In genomic region chr9:61293223-61293985, GRCm38 (mm10) we compare ENCODE assay signal across 13 mouse cellular contexts.
A peak's percentile ranks its signal among the peaks of the same experiment; 100 is the strongest.
DNase-seq lines count a peak whose midpoint lies in the region; ATAC-seq and TF ChIP-seq lines count a peak whose summit lies in the region.
"Had no signal": no experiment of that assay in that cellular context is flagged by ENCODE, and none has a peak within 500 bp of the region (broad histone marks: within the 10 kb centered on the region; RNA-seq: fewer than 3 reads in every experiment).

No protein-coding gene starts in this region.

- intact Hi-C loops in left cerebral cortex, postnatal 14 days (cut with DNase I), result no loop called here

- peaks cover 19% of the 10 kb centered on the region for H3K4me1 ChIP-seq in cerebellum, adult 2 months (ENCODE audit: control insufficient read depth, insufficient read depth, low read length)
- peaks cover 12% of the 10 kb centered on the region for H3K4me1 ChIP-seq in forebrain, embryonic 16.5 days (replicated peaks; ENCODE audit: control insufficient read depth, insufficient read depth, low read length)
- peaks cover 17% of the 10 kb centered on the region for H3K4me1 ChIP-seq in midbrain, embryonic 14.5 days (ENCODE audit: control insufficient read depth, insufficient read depth, low read length)

- H3K4me3 ChIP-seq in cerebellum, adult 2 months (replicated peaks; ENCODE audit: insufficient read depth, low read depth, low read length), result peak overlapping the region; percentile 0
- H3K4me3 ChIP-seq in forebrain, embryonic 16.5 days (replicated peaks; ENCODE audit: low read length), result no peak overlapping the region
- no peak overlapping the region for H3K4me3 ChIP-seq in midbrain, embryonic 14.5 days (replicated peaks; ENCODE audit: low read depth, low read length)
- H3K4me3 ChIP-seq: embryonic facial prominence, embryonic 15.5 days; intestine, embryonic 15.5 days; left cerebral cortex, adult 2 months had no signal

- peak overlapping the region; percentile 18; the same call in 1 of the 2 replicates for H3K27ac ChIP-seq in cerebellum, adult 2 months (ENCODE audit: insufficient read depth, low read length)
- no peak overlapping the region for H3K27ac ChIP-seq in forebrain, embryonic 16.5 days (ENCODE audit: low read length)
- no peak overlapping the region for H3K27ac ChIP-seq in midbrain, embryonic 14.5 days (replicated peaks; ENCODE audit: low read depth, low read length)
- H3K27ac ChIP-seq: embryonic facial prominence, embryonic 15.5 days; intestine, embryonic 15.5 days; left cerebral cortex, adult 2 months had no signal

- no peaks in the 10 kb centered on the region for H3K9me3 ChIP-seq in forebrain, embryonic 16.5 days (ENCODE audit: control insufficient read depth, low read length)
- no peaks in the 10 kb centered on the region for H3K9me3 ChIP-seq in midbrain, embryonic 14.5 days (ENCODE audit: control insufficient read depth, low read length)
- H3K9me3 ChIP-seq: embryonic facial prominence, embryonic 15.5 days; intestine, embryonic 15.5 days had no signal

- no peaks in the 10 kb centered on the region for H3K36me3 ChIP-seq in forebrain, embryonic 16.5 days (ENCODE audit: control insufficient read depth, insufficient read depth)
- no peaks in the 10 kb centered on the region for H3K36me3 ChIP-seq in midbrain, embryonic 14.5 days (ENCODE audit: control insufficient read depth, insufficient read depth, low read length)
- H3K36me3 ChIP-seq: embryonic facial prominence, embryonic 15.5 days; intestine, embryonic 15.5 days had no signal

- no peak for TF ChIP-seq CTCF in cerebellum, adult 2 months (IDR thresholded peaks at IDR 0.05; ENCODE audit: borderline replicate concordance, insufficient read depth, low read depth, low read length)

- no peak overlapping the region for H3K4me2 ChIP-seq in forebrain, embryonic 16.5 days (ENCODE audit: low read length)
- H3K4me2 ChIP-seq in midbrain, embryonic 14.5 days (ENCODE audit: low read length), result no peak overlapping the region
- H3K4me2 ChIP-seq: embryonic facial prominence, embryonic 15.5 days; intestine, embryonic 15.5 days had no signal

- peak; percentile 69 for ATAC-seq in forebrain, embryonic 16.5 days
- no peak for ATAC-seq in midbrain, embryonic 14.5 days (ENCODE audit: low FRiP score, low TSS enrichment)
- no peak for ATAC-seq in granulocyte monocyte progenitor cell, adult 5-6 weeks (replicated peaks; ENCODE audit: poor library complexity, severe bottlenecking)
- ATAC-seq: intestine, embryonic 15.5 days; lung, postnatal 0 days had no signal

- no peaks in the 10 kb centered on the region for H3K27me3 ChIP-seq in cerebellum, adult 2 months (ENCODE audit: control insufficient read depth, insufficient read depth, low read length)
- H3K27me3 ChIP-seq in forebrain, embryonic 16.5 days (replicated peaks; ENCODE audit: control insufficient read depth, insufficient read depth, low read length), result no peaks in the 10 kb centered on the region
- 0 out of 2 replicates have a peak, but pooled peaks cover 3% of the 10 kb centered on the region for H3K27me3 ChIP-seq in midbrain, embryonic 14.5 days (ENCODE audit: control insufficient read depth, insufficient read depth, low read length)
- H3K27me3 ChIP-seq: intestine, embryonic 15.5 days had no signal

- TF ChIP-seq POLR2A in cerebellum, adult 2 months (IDR thresholded peaks at IDR 0.05; ENCODE audit: borderline replicate concordance, insufficient read depth, low read length), result no peak

- WGBS in cerebellum, adult 2 months, result 7% methylated on average over 11 of the region's 11 CpGs
- 6% methylated on average over 11 of the region's 11 CpGs for WGBS in forebrain, embryonic 16.5 days
- WGBS in midbrain, embryonic 14.5 days, result 16% methylated on average over 11 of the region's 11 CpGs

- no peak overlapping the region for H3K9ac ChIP-seq in forebrain, embryonic 16.5 days (replicated peaks; ENCODE audit: low read depth, low read length)
- H3K9ac ChIP-seq in midbrain, embryonic 14.5 days (replicated peaks; ENCODE audit: low read length), result no peak overlapping the region
- H3K9ac ChIP-seq: embryonic facial prominence, embryonic 15.5 days; intestine, embryonic 15.5 days had no signal

- DNase-seq in adrenal gland, postnatal 14 days, result peak; percentile 61
- DNase-seq in adrenal gland, adult (ENCODE audit: inconsistent age in 2 of 2, low spot score in 1 of 2), result no peak
- DNase-seq in cerebellum, adult 2 months, result peak; percentile 90 to 96
- peak; percentile 61 for DNase-seq in midbrain, embryonic 14.5 days
- DNase-seq in heart, adult 18-20 months, result no peak
- DNase-seq in left cerebral cortex, postnatal 14 days (ENCODE audit: low spot score in 2 of 2), result no peak
- DNase-seq: heart, adult 11 months had no signal

Comparison
In these comparisons a context has a peak if more than half of its experiments do, and no peak if none do; other contexts are left out.
1. DNase-seq: peak in adrenal gland, postnatal 14 days (single experiment), cerebellum, adult 2 months (2 of 2) and midbrain, embryonic 14.5 days (single experiment); none in adrenal gland, adult (0 of 2), heart, adult 18-20 months (0 of 2) and left cerebral cortex, postnatal 14 days (0 of 2).